Mouse (Mus musculus) limb, embryonic 11.5 days (tissue): ENCODE data around the gene Epo. TPM values are rescaled to one million over a fixed set of nuclear protein-coding genes. Genes with fewer than 3 reads are reported as not detected.

Experiments used
- ATAC-seq: fragments of 200-750 bp; cut with Nextera tagmentation; 2 replicates; pipeline ENCODE4 v1.8.0; 2017; ENCODE audit warnings: low read depth; ENCODE audit not compliant: insufficient number of reproducible peaks, low FRiP score, low TSS enrichment
- DNase-seq: peaks from one replicate; pipeline ENCODE4 v3.0.0-alpha.2; 2015; ENCODE audit warnings: low spot score
- H3K27ac ChIP-seq: fragments of 300-500 bp; sonication (generic); replicated peaks from 2 replicates; pipeline ENCODE4 v1.5.1; 2014; ENCODE audit warnings: low read depth, mild to moderate bottlenecking, low read length
- H3K27me3 ChIP-seq: fragments of 300-500 bp; sonication (generic); 2 replicates; pipeline ENCODE4 v1.6.1; 2014; ENCODE audit warnings: mild to moderate bottlenecking, low read length, mixed read lengths; ENCODE audit not compliant: control insufficient read depth, insufficient read depth
- H3K36me3 ChIP-seq: fragments of 300-500 bp; sonication (generic); 2 replicates; pipeline ENCODE4 v1.6.1; 2014; ENCODE audit warnings: mild to moderate bottlenecking, low read length, moderate library complexity, mixed read lengths; ENCODE audit not compliant: control insufficient read depth, insufficient read depth
- H3K4me1 ChIP-seq: fragments of 300-500 bp; sonication (generic); 2 replicates; pipeline ENCODE4 v1.6.1; 2014; ENCODE audit warnings: low read length, mixed read lengths; ENCODE audit not compliant: control insufficient read depth, insufficient read depth
- H3K4me2 ChIP-seq: fragments of 300-500 bp; sonication (generic); 2 replicates; pipeline ENCODE4 v1.6.1; 2014; ENCODE audit warnings: low read depth, mild to moderate bottlenecking, moderate library complexity; ENCODE audit not compliant: severe bottlenecking
- H3K4me3 ChIP-seq: fragments of 300-500 bp; sonication (generic); 2 replicates; pipeline ENCODE4 v1.5.1; 2014; ENCODE audit warnings: low read depth, low read length
- H3K9ac ChIP-seq: fragments of 300-500 bp; sonication (generic); 2 replicates; pipeline ENCODE4 v1.6.1; 2014; ENCODE audit warnings: mild to moderate bottlenecking, low read length
- H3K9me3 ChIP-seq: fragments of 300-500 bp; sonication (generic); 2 replicates; pipeline ENCODE4 v1.6.1; 2016; ENCODE audit warnings: low read length; ENCODE audit not compliant: control insufficient read depth
- WGBS: fragments of 180-500 bp; shearing (Covaris S2); extraction: QIAGEN DNeasy Blood & Tissue Kit; methylation state at CpG from one replicate; pipeline ENCODE4 v1.1.7; 2014; 5-methylcytosine and 5-hydroxymethylcytosine counted together
- polyA plus RNA-seq: library from polyadenylated mRNA; unstranded; fragments of >200 nt; fragmentation: Nextera tagmentation; extraction: Ambion mirVana; gene quantifications from 2 replicates; pipeline ENCODE4 v1.2.1, GENCODE M21; 2014

Epo gene
- polyA plus RNA-seq, 1 experiment from 2014 or later, result 0.67 TPM

GRCm38 (mm10) chr5:137549840-137550239 is 16.8 kb upstream of the Epo start:
- no peak overlapping the region for H3K9ac ChIP-seq
- no peak for ATAC-seq
- peaks cover 10% of the 10 kb centered on the region for H3K27me3 ChIP-seq
- no peak overlapping the region for H3K27ac ChIP-seq
- DNase-seq, result no peak
- no peak overlapping the region for H3K4me3 ChIP-seq
- WGBS, result 85% methylated on average over 2 of the region's 2 CpGs
- H3K9me3 ChIP-seq, result no peaks in the 10 kb centered on the region
- H3K36me3 ChIP-seq, result no peaks in the 10 kb centered on the region
- no peaks in the 10 kb centered on the region for H3K4me1 ChIP-seq
- H3K4me2 ChIP-seq, result no peak overlapping the region

GRCm38 (mm10) chr5:137545596-137545995 is 12.6 kb upstream of the Epo start:
- Histone ChIP-seq H3K4me1 (no peaks in the 10 kb centered on the region), H3K9ac (no peak overlapping the region), H3K9me3 (no peaks in the 10 kb centered on the region), H3K27me3 (no peaks in the 10 kb centered on the region), H3K4me3 (no peak overlapping the region), H3K27ac (no peak overlapping the region), H3K4me2 (no peak overlapping the region), H3K36me3 (no peaks in the 10 kb centered on the region)
- WGBS, result 70% methylated on average over 4 of the region's 4 CpGs
- no peak for ATAC-seq
- DNase-seq, result no peak

GRCm38 (mm10) chr5:137544926-137545325 is 11.9 kb upstream of the Epo start:
- ATAC-seq, result no peak
- Histone ChIP-seq H3K36me3 (no peaks in the 10 kb centered on the region), H3K27ac (no peak overlapping the region), H3K9me3 (no peaks in the 10 kb centered on the region), H3K27me3 (no peaks in the 10 kb centered on the region), H3K9ac (no peak overlapping the region), H3K4me3 (no peak overlapping the region), H3K4me2 (no peak overlapping the region), H3K4me1 (no peaks in the 10 kb centered on the region)
- WGBS, result 68% methylated on average over 6 of the region's 6 CpGs
- no peak for DNase-seq

- no peaks in the 10 kb centered on the region for H3K36me3 ChIP-seq
- H3K4me3 ChIP-seq, result no peak overlapping the region
- no peak overlapping the region for H3K4me2 ChIP-seq
- ATAC-seq, result no peak
- no peaks in the 10 kb centered on the region for H3K27me3 ChIP-seq
- H3K9ac ChIP-seq, result no peak overlapping the region
- no peaks in the 10 kb centered on the region for H3K9me3 ChIP-seq
- H3K4me1 ChIP-seq, result no peaks in the 10 kb centered on the region
- DNase-seq, result no peak
- 84% methylated on average over 5 of the region's 5 CpGs for WGBS
- H3K27ac ChIP-seq, result no peak overlapping the region
These were observed 8.9 kb upstream of the Epo start for GRCm38 (mm10) chr5:137541768-137542540.

GRCm38 (mm10) chr5:137540991-137541390 is 7.9 kb upstream of the Epo start:
- ATAC-seq, result no peak

GRCm38 (mm10) chr5:137539291-137539801 is 6.3 kb upstream of the Epo start:
- 73% methylated on average over 7 of the region's 7 CpGs for WGBS
- Histone ChIP-seq H3K4me1 (no peaks in the 10 kb centered on the region), H3K27ac (no peak overlapping the region), H3K27me3 (no peaks in the 10 kb centered on the region), H3K4me3 (no peak overlapping the region), H3K9me3 (no peaks in the 10 kb centered on the region), H3K36me3 (no peaks in the 10 kb centered on the region), H3K4me2 (no peak overlapping the region), H3K9ac (no peak overlapping the region)
- DNase-seq, result no peak
- ATAC-seq, result no peak

More at GRCm38 (mm10) chr5:137540991-137541390, 7.9 kb upstream of the Epo start:
- H3K27me3 ChIP-seq, result no peaks in the 10 kb centered on the region
- no peaks in the 10 kb centered on the region for H3K4me1 ChIP-seq
- H3K4me2 ChIP-seq, result no peak overlapping the region
- no peaks in the 10 kb centered on the region for H3K9me3 ChIP-seq
- no peak overlapping the region for H3K9ac ChIP-seq
- no peak for DNase-seq
- H3K27ac ChIP-seq, result no peak overlapping the region
- H3K4me3 ChIP-seq, result no peak overlapping the region
- WGBS, result 76% methylated on average over 6 of the region's 6 CpGs
- H3K36me3 ChIP-seq, result no peaks in the 10 kb centered on the region

- no peak overlapping the region for H3K4me2 ChIP-seq
- no peaks in the 10 kb centered on the region for H3K9me3 ChIP-seq
- no peak overlapping the region for H3K9ac ChIP-seq
- 58% methylated on average over 4 of the region's 4 CpGs for WGBS
- no peak overlapping the region for H3K27ac ChIP-seq
- DNase-seq (no peak), ATAC-seq (no peak)
- H3K27me3 ChIP-seq, result no peaks in the 10 kb centered on the region
- no peaks in the 10 kb centered on the region for H3K36me3 ChIP-seq
- no peaks in the 10 kb centered on the region for H3K4me1 ChIP-seq
- H3K4me3 ChIP-seq, result no peak overlapping the region
These were observed 4.4 kb upstream of the Epo start for GRCm38 (mm10) chr5:137537461-137537860.

- H3K27ac ChIP-seq, result no peak overlapping the region
- no peaks in the 10 kb centered on the region for H3K36me3 ChIP-seq
- H3K4me2 ChIP-seq, result no peak overlapping the region
- peaks cover 4% of the 10 kb centered on the region for H3K4me1 ChIP-seq
- DNase-seq (no peak), ATAC-seq (no peak)
- WGBS, result 86% methylated on average over 9 of the region's 9 CpGs
- no peak overlapping the region for H3K9ac ChIP-seq
- H3K27me3 ChIP-seq, result no peaks in the 10 kb centered on the region
- no peak overlapping the region for H3K4me3 ChIP-seq
- H3K9me3 ChIP-seq, result no peaks in the 10 kb centered on the region
These were observed 2.3 kb upstream of the Epo start for GRCm38 (mm10) chr5:137535318-137535717.
